Mouse (Mus musculus) heart, adult 2 months (tissue): ENCODE results near the gene Sec22a.

Experiments used
- EP300 ChIP-seq: fragments of 200-500 bp; IDR thresholded peaks from 2 replicates; pipeline ENCODE4 v1.6.1; 2011; ENCODE audit warnings: low read depth, low read length, control low read depth; ENCODE audit not compliant: insufficient read depth
- POLR2A ChIP-seq: fragments of 200-500 bp; IDR thresholded peaks from 2 replicates; pipeline ENCODE4 v1.6.1; 2011; ENCODE audit warnings: mild to moderate bottlenecking, low read depth, low read length, control low read depth; ENCODE audit not compliant: insufficient read depth

GRCm38 (mm10) chr16:35319773-35320172 lies 43.9 kb downstream of the Sec22a start:
- TF ChIP-seq EP300 (no peak), POLR2A (no peak)
